Mouse (Mus musculus) MEL (cell line): ENCODE measurements around the gene Gjb4.

Source experiments
- CTCF ChIP-seq, 3 experiments: IDR thresholded peaks in 2 of 3; conservative IDR thresholded peaks in 1 of 3; 2 replicates each; pipeline ENCODE4 v1.5.1; 2011 to 2012; ENCODE audit warnings: low read length in 3 of 3, low read depth in 2 of 3, mild to moderate bottlenecking in 2 of 3, improper control_type of control experiment in 1 of 3, inconsistent platforms in 1 of 3, mixed read lengths in 1 of 3, moderate library complexity in 1 of 3; ENCODE audit not compliant: control insufficient read depth in 1 of 3, insufficient read depth in 1 of 3, poor library complexity in 1 of 3, severe bottlenecking in 1 of 3
- ELF1 ChIP-seq: IDR thresholded peaks from 2 replicates; pipeline ENCODE4 v1.6.1; 2014; ENCODE audit warnings: low read depth, mild to moderate bottlenecking, inconsistent platforms, low read length, improper control_type of control experiment, moderate library complexity
- EP300 ChIP-seq, 2 experiments: IDR thresholded peaks; 2 replicates each; pipeline ENCODE4 v1.6.1; 2011; ENCODE audit warnings: improper control_type of control experiment in 2 of 2, low read length in 2 of 2, low read depth in 1 of 2, mild to moderate bottlenecking in 1 of 2
- MAX ChIP-seq: IDR thresholded peaks from 2 replicates; pipeline ENCODE4 v1.6.1; 2011; ENCODE audit warnings: low read length, improper control_type of control experiment
- USF1 ChIP-seq: IDR thresholded peaks from 2 replicates; pipeline ENCODE4 v1.6.1; 2014; ENCODE audit warnings: low read depth, mild to moderate bottlenecking, inconsistent platforms, low read length, improper control_type of control experiment, moderate library complexity

GRCm38 (mm10) chr4:127341372-127341771, 12.5 kb downstream of the Gjb4 start:
- no peak for TF ChIP-seq CTCF (IDR thresholded peaks at IDR 0.05 in 2 of 3, conservative IDR thresholded peaks at IDR 0.05 in 1 of 3; ENCODE audit: control insufficient read depth in 1 of 3, insufficient read depth in 1 of 3, low read depth in 2 of 3, low read length in 3 of 3, poor library complexity in 1 of 3, severe bottlenecking in 1 of 3)
- no peak for TF ChIP-seq USF1
- no peak for TF ChIP-seq MAX
- no peak for TF ChIP-seq ELF1
- TF ChIP-seq EP300 (IDR thresholded peaks at IDR 0.05; ENCODE audit: low read depth in 1 of 2, low read length in 2 of 2) = no peak
